Mouse (Mus musculus): ENCODE measurements around the gene 1700030K09Rik. TPM values are rescaled to one million over a fixed set of nuclear protein-coding genes. Genes with fewer than 3 reads are reported as not detected.
A peak's percentile ranks its signal among the peaks of the same experiment; 100 is the strongest.

1700030K09Rik gene
- 16.9 and 17.3 TPM in 2 replicates for polyA plus RNA-seq (2015; fragmentation: Nextera tagmentation; extraction: Ambion mirVana)

DNA sequence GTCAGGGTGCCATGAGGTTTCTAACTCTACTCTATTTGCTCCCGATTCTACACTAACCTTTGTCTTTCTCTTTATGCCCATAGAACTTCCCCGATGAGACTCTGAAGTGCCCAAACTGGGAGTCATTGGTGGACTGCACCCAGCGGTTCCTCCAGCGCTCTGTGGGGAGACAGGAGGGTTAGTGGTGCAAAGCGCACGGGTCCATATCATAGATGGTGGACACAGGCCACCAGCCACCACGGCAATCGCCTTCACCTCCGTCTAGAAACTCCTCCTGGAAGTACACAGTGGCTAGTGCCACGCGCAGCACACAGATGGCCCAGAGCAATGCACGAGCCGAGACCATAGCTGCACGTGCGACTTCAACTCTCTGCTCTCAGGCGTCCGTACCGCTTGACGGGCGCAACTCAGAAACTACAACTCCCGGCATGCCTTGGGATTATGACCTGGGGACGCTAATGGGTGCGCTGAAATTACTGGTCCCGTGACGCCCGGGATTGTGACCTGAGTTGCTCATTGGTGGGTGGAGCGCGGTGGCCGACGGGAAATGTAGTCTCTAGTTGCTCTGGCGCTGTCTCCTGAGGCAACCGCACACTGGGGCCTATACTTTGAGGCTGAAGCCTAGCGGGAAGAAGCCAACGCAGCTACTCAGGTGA lies at the start of gene 1700030K09Rik, which contains the start of gene Calr3:
Gene 1700030K09Rik (plus strand): TSS at position 543 of the 656 bp plus-strand sequence.
Gene Calr3 (minus strand): TSS at position 533 of the 656 bp plus-strand sequence.
- peak; percentile 100 for ATAC-seq (ENCODE audit: low read depth)
- peak within 1 kb of the TSS; percentile 11; the same call in 1 of the 2 replicates for H3K27ac ChIP-seq (ENCODE audit: low read length)
- H3K4me1 ChIP-seq (replicated peaks; ENCODE audit: control insufficient read depth, insufficient read depth, low read length): peaks cover 4% of the 10 kb centered on the region
- H3K4me2 ChIP-seq (ENCODE audit: low read depth, low read length): peak within 1 kb of the TSS; percentile 84
- no peaks in the 10 kb centered on the region for H3K9me3 ChIP-seq (ENCODE audit: control insufficient read depth, low read length)
- WGBS: 6% methylated on average over 34 of the region's 34 CpGs
- no peaks in the 10 kb centered on the region for H3K27me3 ChIP-seq (ENCODE audit: control insufficient read depth, insufficient read depth, low read depth, low read length)
- H3K9ac ChIP-seq (ENCODE audit: low read length): peak within 1 kb of the TSS; percentile 85
- no peaks in the 10 kb centered on the region; the same call in 1 of the 2 replicates for H3K36me3 ChIP-seq (ENCODE audit: control insufficient read depth, insufficient read depth, low read length)
- H3K4me3 ChIP-seq (ENCODE audit: low read length): peak within 1 kb of the TSS; percentile 62

DNA sequence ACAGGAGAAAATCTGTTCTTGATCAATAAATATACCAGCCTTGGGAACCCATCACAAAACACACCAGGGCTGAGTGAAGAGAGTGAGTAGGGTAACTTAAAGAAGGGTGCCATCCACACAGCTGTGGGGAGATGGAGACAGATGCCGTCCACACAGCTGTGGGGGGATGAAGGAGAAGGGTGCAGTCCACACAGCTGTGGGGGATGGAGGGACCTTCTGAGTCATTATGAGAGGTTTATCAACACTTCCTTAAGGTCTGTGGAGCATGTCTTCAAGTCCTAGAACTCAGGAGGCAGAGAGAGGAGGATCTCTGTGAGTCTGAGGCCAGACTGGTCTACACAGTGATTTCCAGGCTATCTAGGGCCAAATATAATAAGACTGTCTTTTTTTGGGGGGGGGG lies 42.3 kb upstream of the 1700030K09Rik start:
- no peak overlapping the region for H3K9ac ChIP-seq (ENCODE audit: low read length)
- WGBS: 69% methylated on average over 1 of the region's 1 CpGs

DNA sequence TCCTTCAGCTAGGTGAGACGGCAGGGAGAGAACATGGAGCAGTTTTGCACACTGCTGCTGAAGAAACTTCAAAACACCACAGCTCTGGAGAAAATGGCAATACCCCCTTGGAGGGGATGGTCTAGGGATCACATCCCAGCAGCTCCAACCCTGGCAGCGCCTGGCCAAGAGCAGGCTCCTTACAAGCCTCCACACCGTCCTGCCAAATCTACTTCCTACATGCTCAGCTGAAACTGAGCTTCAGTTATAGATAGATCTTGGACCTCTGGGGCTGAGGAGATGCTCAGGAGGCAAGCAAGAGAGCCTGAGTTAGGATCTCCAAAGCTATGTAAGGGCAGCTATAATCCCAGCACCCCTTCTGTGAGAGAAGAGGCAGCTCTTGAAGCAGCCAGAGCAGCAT lies 40.7 kb upstream of the 1700030K09Rik start:
- Histone ChIP-seq H3K27me3 (ENCODE audit: control insufficient read depth, insufficient read depth, low read depth, low read length) (no peaks in the 10 kb centered on the region), H3K4me3 (ENCODE audit: low read length) (no peak overlapping the region), H3K4me2 (ENCODE audit: low read depth, low read length) (no peak overlapping the region), H3K9me3 (ENCODE audit: control insufficient read depth, low read length) (no peaks in the 10 kb centered on the region), H3K4me1 (replicated peaks; ENCODE audit: control insufficient read depth, insufficient read depth, low read length) (no peaks in the 10 kb centered on the region; the same call in none of the 2 replicates), H3K9ac (ENCODE audit: low read length) (no peak overlapping the region), H3K27ac (ENCODE audit: low read length) (no peak overlapping the region), H3K36me3 (ENCODE audit: control insufficient read depth, insufficient read depth, low read length) (peaks cover 4% of the 10 kb centered on the region; the same call in 1 of the 2 replicates)
- 85% methylated on average over 3 of the region's 3 CpGs for WGBS
- ATAC-seq (ENCODE audit: low read depth): no peak

More for the DNA sequence above, 42.3 kb upstream of the 1700030K09Rik start:
- Histone ChIP-seq H3K27me3 (ENCODE audit: control insufficient read depth, insufficient read depth, low read depth, low read length) (no peaks in the 10 kb centered on the region), H3K4me3 (ENCODE audit: low read length) (no peak overlapping the region), H3K4me1 (replicated peaks; ENCODE audit: control insufficient read depth, insufficient read depth, low read length) (no peaks in the 10 kb centered on the region; the same call in none of the 2 replicates), H3K9me3 (ENCODE audit: control insufficient read depth, low read length) (no peaks in the 10 kb centered on the region), H3K27ac (ENCODE audit: low read length) (no peak overlapping the region), H3K4me2 (ENCODE audit: low read depth, low read length) (no peak overlapping the region), H3K36me3 (ENCODE audit: control insufficient read depth, insufficient read depth, low read length) (peaks cover 11% of the 10 kb centered on the region)
- ATAC-seq (ENCODE audit: low read depth): no peak

DNA sequence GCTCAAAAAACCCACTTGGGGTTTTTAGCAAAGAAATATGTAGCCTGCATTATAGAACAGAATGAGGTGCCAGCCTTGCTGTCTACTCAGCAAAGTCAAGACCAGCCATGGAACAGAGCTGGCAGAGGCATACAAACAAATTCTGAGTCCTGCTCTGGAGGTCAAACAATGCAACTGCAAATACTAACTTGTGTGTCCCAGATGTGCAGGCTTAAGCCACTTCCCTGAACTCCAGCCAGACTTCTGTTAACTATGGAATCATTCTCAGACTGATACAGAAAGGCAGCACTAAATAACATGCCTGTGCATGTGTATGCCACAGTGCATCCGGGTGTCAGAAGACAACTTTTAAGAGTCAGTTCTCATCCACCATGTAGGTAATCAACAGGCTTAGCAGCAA lies 35.8 kb upstream of the 1700030K09Rik start:
- Histone ChIP-seq H3K27me3 (ENCODE audit: control insufficient read depth, insufficient read depth, low read depth, low read length) (no peaks in the 10 kb centered on the region), H3K4me1 (replicated peaks; ENCODE audit: control insufficient read depth, insufficient read depth, low read length) (no peaks in the 10 kb centered on the region), H3K9ac (ENCODE audit: low read length) (no peak overlapping the region), H3K36me3 (ENCODE audit: control insufficient read depth, insufficient read depth, low read length) (no peaks in the 10 kb centered on the region), H3K9me3 (ENCODE audit: control insufficient read depth, low read length) (no peaks in the 10 kb centered on the region), H3K4me3 (ENCODE audit: low read length) (no peak overlapping the region), H3K27ac (ENCODE audit: low read length) (no peak overlapping the region), H3K4me2 (ENCODE audit: low read depth, low read length) (no peak overlapping the region)
- ATAC-seq (ENCODE audit: low read depth): no peak
- 97% methylated on average over 1 of the region's 1 CpGs for WGBS

DNA sequence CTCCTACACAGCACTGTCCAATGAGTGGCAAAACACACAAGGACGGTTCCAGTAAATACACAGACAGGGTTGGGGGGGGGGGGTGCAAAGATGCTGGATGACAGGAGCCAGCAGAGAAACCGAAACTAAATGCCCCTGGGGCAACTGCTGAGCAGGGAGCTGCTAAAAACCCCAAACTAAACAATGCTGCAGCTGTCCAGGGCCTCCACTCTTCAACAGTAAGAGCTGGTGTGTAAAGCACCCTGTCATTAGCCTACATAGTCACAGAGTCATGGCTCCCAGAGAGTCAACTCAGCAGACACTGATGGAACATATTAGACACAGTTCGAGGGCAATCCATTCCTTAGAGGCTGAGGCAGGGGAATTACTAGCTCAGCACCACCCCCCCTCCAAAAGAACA lies 34.2 kb upstream of the 1700030K09Rik start:
- Histone ChIP-seq H3K4me2 (ENCODE audit: low read depth, low read length) (no peak overlapping the region), H3K9me3 (ENCODE audit: control insufficient read depth, low read length) (no peaks in the 10 kb centered on the region), H3K4me1 (replicated peaks; ENCODE audit: control insufficient read depth, insufficient read depth, low read length) (no peaks in the 10 kb centered on the region), H3K4me3 (ENCODE audit: low read length) (no peak overlapping the region), H3K9ac (ENCODE audit: low read length) (no peak overlapping the region), H3K27ac (ENCODE audit: low read length) (no peak overlapping the region), H3K36me3 (ENCODE audit: control insufficient read depth, insufficient read depth, low read length) (no peaks in the 10 kb centered on the region), H3K27me3 (ENCODE audit: control insufficient read depth, insufficient read depth, low read depth, low read length) (no peaks in the 10 kb centered on the region)
- WGBS: 64% methylated on average over 3 of the region's 3 CpGs
- no peak for ATAC-seq (ENCODE audit: low read depth)

DNA sequence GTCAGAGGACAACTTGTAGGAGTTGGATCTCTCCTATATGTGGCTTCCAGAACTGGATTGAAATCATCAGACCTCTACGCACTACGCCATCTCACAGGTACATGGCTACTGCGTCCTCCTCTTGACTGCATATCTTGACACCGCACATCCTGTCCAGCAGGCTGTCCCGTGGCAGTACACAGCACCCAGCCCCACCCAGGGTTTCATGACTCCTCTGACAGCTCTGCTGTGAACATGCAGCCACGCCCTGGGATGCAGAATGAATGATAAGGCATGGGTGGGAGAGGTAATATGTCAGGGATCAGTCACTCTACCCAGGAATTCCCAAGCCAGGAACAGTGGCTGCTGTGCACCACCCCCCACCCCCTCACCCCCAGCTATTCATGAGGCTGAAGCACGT lies 29.8 kb upstream of the 1700030K09Rik start:
- Histone ChIP-seq H3K4me1 (replicated peaks; ENCODE audit: control insufficient read depth, insufficient read depth, low read length) (no peaks in the 10 kb centered on the region), H3K36me3 (ENCODE audit: control insufficient read depth, insufficient read depth, low read length) (no peaks in the 10 kb centered on the region), H3K9ac (ENCODE audit: low read length) (no peak overlapping the region), H3K4me2 (ENCODE audit: low read depth, low read length) (no peak overlapping the region), H3K27me3 (ENCODE audit: control insufficient read depth, insufficient read depth, low read depth, low read length) (no peaks in the 10 kb centered on the region), H3K4me3 (ENCODE audit: low read length) (no peak overlapping the region), H3K9me3 (ENCODE audit: control insufficient read depth, low read length) (no peaks in the 10 kb centered on the region), H3K27ac (ENCODE audit: low read length) (no peak overlapping the region)
- 86% methylated on average over 7 of the region's 7 CpGs for WGBS
- no peak for ATAC-seq (ENCODE audit: low read depth)

DNA sequence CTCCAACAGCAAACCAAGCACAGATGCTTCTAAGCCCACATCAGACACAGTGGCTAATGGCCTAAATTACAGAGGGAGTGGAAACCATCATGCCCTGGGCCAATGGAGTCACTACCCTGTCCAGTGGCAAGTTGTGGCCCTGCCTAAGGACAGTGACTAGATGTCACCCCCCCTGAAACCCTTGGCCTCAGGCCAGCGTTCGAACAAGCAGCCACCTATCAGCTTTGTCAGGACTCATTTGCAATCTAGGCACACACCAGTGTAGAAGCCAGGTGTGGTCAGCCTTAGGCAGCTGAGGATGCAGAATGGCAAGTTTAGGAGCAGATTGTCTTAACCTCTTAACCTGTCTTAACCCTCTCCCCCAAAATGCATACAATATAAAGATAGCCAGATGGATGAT lies 28.4 kb upstream of the 1700030K09Rik start:
- H3K4me3 ChIP-seq (ENCODE audit: low read length): no peak overlapping the region
- no peaks in the 10 kb centered on the region for H3K36me3 ChIP-seq (ENCODE audit: control insufficient read depth, insufficient read depth, low read length)
- WGBS: 56% methylated on average over 2 of the region's 2 CpGs
- no peak for ATAC-seq (ENCODE audit: low read depth)
- H3K9ac ChIP-seq (ENCODE audit: low read length): no peak overlapping the region
- peaks cover 12% of the 10 kb centered on the region for H3K4me1 ChIP-seq (replicated peaks; ENCODE audit: control insufficient read depth, insufficient read depth, low read length)
- H3K27me3 ChIP-seq (ENCODE audit: control insufficient read depth, insufficient read depth, low read depth, low read length): no peaks in the 10 kb centered on the region
- no peaks in the 10 kb centered on the region for H3K9me3 ChIP-seq (ENCODE audit: control insufficient read depth, low read length)
- no peak overlapping the region for H3K4me2 ChIP-seq (ENCODE audit: low read depth, low read length)
- no peak overlapping the region for H3K27ac ChIP-seq (ENCODE audit: low read length)

DNA sequence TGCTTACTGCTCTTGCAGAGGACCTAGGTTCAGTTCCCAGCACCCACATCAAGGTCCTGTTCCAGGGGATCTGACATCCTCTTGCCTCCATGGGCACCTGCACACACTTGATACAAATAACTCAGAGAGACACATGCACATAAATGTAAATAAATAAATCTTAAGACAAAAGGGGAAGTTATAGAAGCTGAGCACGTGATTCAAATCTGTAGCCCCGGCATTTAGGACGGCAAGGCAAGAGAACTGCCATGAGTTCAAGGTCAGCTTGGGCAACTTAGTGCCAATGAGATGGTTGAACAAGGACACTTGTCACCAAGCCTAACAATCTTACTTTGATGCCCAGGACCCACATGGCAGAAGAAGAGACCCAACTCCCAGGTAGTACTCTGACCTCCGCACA lies 25.6 kb upstream of the 1700030K09Rik start:
- Histone ChIP-seq H3K4me3 (ENCODE audit: low read length) (no peak overlapping the region), H3K27ac (ENCODE audit: low read length) (no peak overlapping the region), H3K9me3 (ENCODE audit: control insufficient read depth, low read length) (no peaks in the 10 kb centered on the region), H3K4me1 (replicated peaks; ENCODE audit: control insufficient read depth, insufficient read depth, low read length) (peaks cover 19% of the 10 kb centered on the region), H3K9ac (ENCODE audit: low read length) (no peak overlapping the region), H3K27me3 (ENCODE audit: control insufficient read depth, insufficient read depth, low read depth, low read length) (no peaks in the 10 kb centered on the region), H3K4me2 (ENCODE audit: low read depth, low read length) (no peak overlapping the region), H3K36me3 (ENCODE audit: control insufficient read depth, insufficient read depth, low read length) (no peaks in the 10 kb centered on the region)
- WGBS: 88% methylated on average over 4 of the region's 4 CpGs
- ATAC-seq (ENCODE audit: low read depth): no peak

DNA sequence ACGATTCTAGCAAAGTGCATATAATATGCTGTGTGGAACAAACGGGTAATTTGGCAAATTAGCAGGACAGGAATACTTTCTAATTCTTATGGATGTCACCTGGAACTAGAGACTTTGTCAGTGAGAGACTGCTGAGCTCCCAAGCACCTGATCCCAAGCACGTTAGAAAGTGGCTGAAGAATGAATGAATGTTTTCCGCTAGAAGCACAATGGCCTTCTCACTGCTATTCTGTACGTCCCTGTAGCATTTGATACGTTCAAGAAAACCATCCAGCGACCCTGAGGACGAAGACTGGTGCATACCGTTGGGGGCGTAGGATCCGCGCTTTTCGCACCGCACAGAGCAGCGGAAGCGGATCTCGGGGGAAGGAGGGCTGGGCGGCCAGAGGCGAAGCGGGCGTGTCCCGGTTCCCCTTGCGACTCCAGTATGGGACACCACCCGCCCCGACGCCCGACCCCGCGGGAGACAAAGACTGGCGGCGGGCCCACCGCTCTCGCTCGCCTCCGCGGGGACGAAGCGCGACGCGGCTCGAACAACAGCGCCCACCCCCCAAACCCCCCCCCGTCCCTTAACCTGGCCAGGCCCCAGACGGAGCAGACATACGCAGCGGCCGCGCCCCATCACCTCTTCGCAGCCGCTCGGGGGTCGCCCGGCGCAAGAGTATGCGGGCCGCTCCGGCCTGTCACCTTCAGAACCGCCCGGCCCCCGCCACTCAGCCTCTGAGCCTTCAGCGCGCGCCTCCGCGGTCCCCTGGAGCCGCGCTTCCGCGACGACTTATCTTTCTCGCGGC lies 22.9 kb upstream of the 1700030K09Rik start:
- no peaks in the 10 kb centered on the region for H3K9me3 ChIP-seq (ENCODE audit: control insufficient read depth, low read length)
- H3K4me2 ChIP-seq (ENCODE audit: low read depth, low read length): peak overlapping the region; percentile 87
- 1% methylated on average over 63 of the region's 73 CpGs for WGBS
- H3K27ac ChIP-seq (ENCODE audit: low read length): peak overlapping the region; percentile 79
- ATAC-seq (ENCODE audit: low read depth): peak; percentile 58
- H3K9ac ChIP-seq (ENCODE audit: low read length): peak overlapping the region; percentile 93
- peak overlapping the region; percentile 80 for H3K4me3 ChIP-seq (ENCODE audit: low read length)
- no peaks in the 10 kb centered on the region for H3K36me3 ChIP-seq (ENCODE audit: control insufficient read depth, insufficient read depth, low read length)
- peaks cover 19% of the 10 kb centered on the region for H3K4me1 ChIP-seq (replicated peaks; ENCODE audit: control insufficient read depth, insufficient read depth, low read length)
- H3K27me3 ChIP-seq (ENCODE audit: control insufficient read depth, insufficient read depth, low read depth, low read length): no peaks in the 10 kb centered on the region
